Mouse (Mus musculus) cortical plate, adult 2 months (tissue): ENCODE measurements around the gene Ak2. TPM values are rescaled to one million over a fixed set of nuclear protein-coding genes. Genes with fewer than 3 reads are reported as not detected.

Experiments
- H3K27ac ChIP-seq: fragments of 200-500 bp; 2 replicates; pipeline ENCODE4 v1.5.1; 2012; ENCODE audit warnings: low read length, control low read depth, inconsistent platforms; ENCODE audit not compliant: insufficient read depth
- H3K4me1 ChIP-seq: fragments of 200-500 bp; 2 replicates; pipeline ENCODE4 v1.6.1; 2011; ENCODE audit warnings: low read length; ENCODE audit not compliant: control insufficient read depth, insufficient read depth
- H3K4me3 ChIP-seq: fragments of 200-500 bp; 2 replicates; pipeline ENCODE4 v1.5.1; 2011; ENCODE audit warnings: mild to moderate bottlenecking, low read length, control low read depth; ENCODE audit not compliant: insufficient read depth
- CTCF ChIP-seq: fragments of 200-500 bp; IDR thresholded peaks from 2 replicates; pipeline ENCODE4 v1.5.1; 2011; ENCODE audit warnings: mild to moderate bottlenecking, control low read depth, low read length; ENCODE audit not compliant: insufficient read depth; ENCODE audit errors: extremely low read depth
- POLR2A ChIP-seq: fragments of 200-500 bp; IDR thresholded peaks from 2 replicates; pipeline ENCODE4 v1.6.1; 2011; ENCODE audit warnings: mild to moderate bottlenecking, low read length, control low read depth; ENCODE audit not compliant: insufficient read depth; ENCODE audit errors: extremely low read depth
- polyA plus RNA-seq: library from polyadenylated mRNA; depleted of rRNA; stranded (reverse); fragments of >200 nt; gene quantifications from 2 replicates; pipeline ENCODE4 v1.2.3, GENCODE M21; 2012

The Ak2 gene
- polyA plus RNA-seq, 1 experiment: 36.3 TPM

GRCm38 (mm10) chr4:128958849-128959248 is 32.9 kb upstream of the Ak2 start:
- TF ChIP-seq CTCF: no peak
- no peak for TF ChIP-seq POLR2A
- 0 out of 2 replicates have a peak, but pooled peaks cover 1% of the 10 kb centered on the region for H3K4me1 ChIP-seq
- H3K4me3 ChIP-seq: no peak overlapping the region
- no peak overlapping the region for H3K27ac ChIP-seq

- H3K27ac ChIP-seq: no peak overlapping the region
- TF ChIP-seq POLR2A: no peak
- TF ChIP-seq CTCF: no peak
- H3K4me1 ChIP-seq: 0 out of 2 replicates have a peak, but pooled peaks cover 1% of the 10 kb centered on the region
- no peak overlapping the region for H3K4me3 ChIP-seq
Measured at GRCm38 (mm10) chr4:128959676-128960075, 32.1 kb upstream of the Ak2 start.

GRCm38 (mm10) chr4:128961301-128962028 is 30.3 kb upstream of the Ak2 start:
- peak overlapping the region; percentile 44 for H3K4me3 ChIP-seq
- no peak for TF ChIP-seq POLR2A
- TF ChIP-seq CTCF: no peak
- H3K27ac ChIP-seq: no peak overlapping the region
- 0 out of 2 replicates have a peak, but pooled peaks cover 1% of the 10 kb centered on the region for H3K4me1 ChIP-seq

- TF ChIP-seq CTCF (no peak), POLR2A (peak; percentile 98)
- Histone ChIP-seq H3K4me1 (0 out of 2 replicates have a peak, but pooled peaks cover 1% of the 10 kb centered on the region), H3K27ac (peak within 1 kb of the TSS; percentile 46; the same call in 1 of the 2 replicates), H3K4me3 (peak within 1 kb of the TSS; percentile 44)
Measured at GRCm38 (mm10) chr4:128962029-128962925, 29.5 kb upstream of the Ak2 start, which contains the start of gene Azin2. Gene Azin2 (minus strand): TSS chr4:128962442.

GRCm38 (mm10) chr4:128962926-128963290 is 28.9 kb upstream of the Ak2 start:
- Histone ChIP-seq H3K4me3 (peak overlapping the region; percentile 44; the same call in 1 of the 2 replicates), H3K4me1 (0 out of 2 replicates have a peak, but pooled peaks cover 1% of the 10 kb centered on the region), H3K27ac (no peak overlapping the region)
- TF ChIP-seq POLR2A (no peak), CTCF (no peak)

GRCm38 (mm10) chr4:128966751-128967150 is 25.0 kb upstream of the Ak2 start:
- H3K27ac ChIP-seq: no peak overlapping the region
- no peaks in the 10 kb centered on the region for H3K4me1 ChIP-seq
- TF ChIP-seq CTCF (no peak), POLR2A (no peak)
- no peak overlapping the region for H3K4me3 ChIP-seq

GRCm38 (mm10) chr4:128969081-128969480 is 22.7 kb upstream of the Ak2 start:
- Histone ChIP-seq H3K4me1 (no peaks in the 10 kb centered on the region), H3K4me3 (no peak overlapping the region), H3K27ac (no peak overlapping the region)
- TF ChIP-seq CTCF: no peak
- no peak for TF ChIP-seq POLR2A

- TF ChIP-seq CTCF: no peak
- TF ChIP-seq POLR2A: no peak
Measured at GRCm38 (mm10) chr4:128969607-128970416, 21.9 kb upstream of the Ak2 start.

GRCm38 (mm10) chr4:128970417-128970807 is 21.3 kb upstream of the Ak2 start:
- no peak overlapping the region for H3K4me3 ChIP-seq
- no peak overlapping the region for H3K27ac ChIP-seq
- no peaks in the 10 kb centered on the region for H3K4me1 ChIP-seq
- TF ChIP-seq CTCF (no peak), POLR2A (no peak)

More at GRCm38 (mm10) chr4:128969607-128970416, 21.9 kb upstream of the Ak2 start:
- Histone ChIP-seq H3K27ac (no peak overlapping the region), H3K4me1 (no peaks in the 10 kb centered on the region), H3K4me3 (no peak overlapping the region)
